8 mouse cellular contexts compared by ENCODE assay signal in genomic region chr10:63025491-63026011, GRCm38 (mm10). TPM values are rescaled to one million over a fixed set of nuclear protein-coding genes. Genes with fewer than 3 reads are reported as not detected.
DNase-seq lines count a peak whose midpoint lies in the region; ATAC-seq lines count a peak whose summit lies in the region.

No protein-coding gene starts in this region.

- no peaks in the 10 kb centered on the region for H3K27me3 ChIP-seq in kidney, embryonic 16.5 days (ENCODE audit: insufficient read depth, low read length)
- no peaks in the 10 kb centered on the region for H3K27me3 ChIP-seq in embryonic facial prominence, embryonic 13.5 days
- no peaks in the 10 kb centered on the region for H3K27me3 ChIP-seq in intestine, embryonic 14.5 days (replicated peaks; ENCODE audit: control insufficient read depth, insufficient read depth, low read length)
- H3K27me3 ChIP-seq in neural tube, embryonic 11.5 days (ENCODE audit: control insufficient read depth, insufficient read depth, low read length): no peaks in the 10 kb centered on the region

- H3K4me3 ChIP-seq in kidney, embryonic 16.5 days (ENCODE audit: low read length): no peak overlapping the region
- H3K4me3 ChIP-seq in embryonic facial prominence, embryonic 13.5 days: peak overlapping the region; percentile 93; the same call in 1 of the 2 replicates
- no peak overlapping the region for H3K4me3 ChIP-seq in intestine, embryonic 14.5 days (ENCODE audit: low read depth, low read length)
- H3K4me3 ChIP-seq in neural tube, embryonic 11.5 days (ENCODE audit: low read depth, low read length): 0 out of 2 replicates have a peak overlapping the region, but pooled peaks have one; percentile 10

- peak overlapping the region; percentile 100; the same call in 1 of the 2 replicates for H3K9ac ChIP-seq in kidney, embryonic 16.5 days (replicated peaks; ENCODE audit: low read length)
- H3K9ac ChIP-seq in embryonic facial prominence, embryonic 13.5 days: no peak overlapping the region
- H3K9ac ChIP-seq in intestine, embryonic 14.5 days (ENCODE audit: low read length): no peak overlapping the region
- peak overlapping the region; percentile 20 for H3K9ac ChIP-seq in neural tube, embryonic 11.5 days (ENCODE audit: low read length)

- no peaks in the 10 kb centered on the region for H3K9me3 ChIP-seq in kidney, embryonic 16.5 days (ENCODE audit: low read length)
- no peaks in the 10 kb centered on the region for H3K9me3 ChIP-seq in embryonic facial prominence, embryonic 13.5 days
- H3K9me3 ChIP-seq in intestine, embryonic 14.5 days (ENCODE audit: control insufficient read depth, low read length): no peaks in the 10 kb centered on the region
- no peaks in the 10 kb centered on the region for H3K9me3 ChIP-seq in neural tube, embryonic 11.5 days (ENCODE audit: control insufficient read depth, low read length)

- WGBS in kidney, embryonic 16.5 days: 48% methylated on average over 6 of the region's 6 CpGs
- 24% methylated on average over 6 of the region's 6 CpGs for WGBS in embryonic facial prominence, embryonic 13.5 days
- WGBS in intestine, embryonic 14.5 days: 72% methylated on average over 6 of the region's 6 CpGs
- 28% methylated on average over 6 of the region's 6 CpGs for WGBS in neural tube, embryonic 11.5 days

- peak overlapping the region; percentile 73 for H3K4me2 ChIP-seq in kidney, embryonic 16.5 days (replicated peaks; ENCODE audit: low read depth, low read length)
- H3K4me2 ChIP-seq in embryonic facial prominence, embryonic 13.5 days: peak overlapping the region; percentile 69
- peak overlapping the region; percentile 76 for H3K4me2 ChIP-seq in intestine, embryonic 14.5 days (ENCODE audit: low read length)
- H3K4me2 ChIP-seq in neural tube, embryonic 11.5 days (ENCODE audit: low read depth): peak overlapping the region; percentile 47

- peak overlapping the region; percentile 100 for H3K27ac ChIP-seq in kidney, embryonic 16.5 days (ENCODE audit: low read length)
- H3K27ac ChIP-seq in embryonic facial prominence, embryonic 13.5 days: peak overlapping the region; percentile 100
- peak overlapping the region; percentile 100 for H3K27ac ChIP-seq in intestine, embryonic 14.5 days (ENCODE audit: low read depth)
- H3K27ac ChIP-seq in neural tube, embryonic 11.5 days (ENCODE audit: low read depth, low read length): peak overlapping the region; percentile 100

- no peaks in the 10 kb centered on the region for H3K36me3 ChIP-seq in kidney, embryonic 16.5 days (ENCODE audit: insufficient read depth, low read length)
- no peaks in the 10 kb centered on the region for H3K36me3 ChIP-seq in embryonic facial prominence, embryonic 13.5 days
- H3K36me3 ChIP-seq in intestine, embryonic 14.5 days (ENCODE audit: control insufficient read depth, insufficient read depth, low read length): no peaks in the 10 kb centered on the region
- no peaks in the 10 kb centered on the region for H3K36me3 ChIP-seq in neural tube, embryonic 11.5 days (ENCODE audit: control insufficient read depth, insufficient read depth, low read length)

- H3K4me1 ChIP-seq in kidney, embryonic 16.5 days (ENCODE audit: insufficient read depth, low read length): peaks cover 31% of the 10 kb centered on the region
- H3K4me1 ChIP-seq in embryonic facial prominence, embryonic 13.5 days: peaks cover 34% of the 10 kb centered on the region
- peaks cover 22% of the 10 kb centered on the region for H3K4me1 ChIP-seq in intestine, embryonic 14.5 days (replicated peaks; ENCODE audit: control insufficient read depth, insufficient read depth, low read length)
- peaks cover 23% of the 10 kb centered on the region for H3K4me1 ChIP-seq in neural tube, embryonic 11.5 days (ENCODE audit: control insufficient read depth, insufficient read depth, low read length)

- intact Hi-C loops in left cerebral cortex, postnatal 25 days (cut with DNase I): loop anchor here (2.0 to 10.0 kb wide), 2 partner anchors 39 to 89 kb away; no protein-coding TSS in a partner anchor

- no peak for DNase-seq in kidney, postnatal 25 days
- no peak for DNase-seq in intestine, embryonic 14.5 days (ENCODE audit: low spot score)
- peak; percentile 30 for DNase-seq in neural tube, embryonic 11.5 days (ENCODE audit: low spot score)
- DNase-seq in gastrocnemius, adult 8-10 months (ENCODE audit: low spot score in 2 of 2): no peak
- DNase-seq in left cerebral cortex, postnatal 25 days (ENCODE audit: low spot score in 2 of 2): no peak

- no peak for ATAC-seq in kidney, embryonic 16.5 days (ENCODE audit: low FRiP score, low TSS enrichment)
- ATAC-seq in embryonic facial prominence, embryonic 13.5 days (ENCODE audit: insufficient number of reproducible peaks, insufficient read depth, low FRiP score, low TSS enrichment, low read depth): no peak
- no peak for ATAC-seq in intestine, embryonic 14.5 days (replicated peaks; ENCODE audit: low FRiP score, low TSS enrichment, low read depth)
- ATAC-seq in neural tube, embryonic 11.5 days (ENCODE audit: insufficient read depth, low FRiP score, low TSS enrichment): no peak
- no peak for ATAC-seq in erythroblast, adult 5-6 weeks (replicated peaks; ENCODE audit: low FRiP score, poor library complexity, severe bottlenecking)

RNA-seq across cellular contexts. Expression of gene Pbld2, which starts 1.4 kb away (rescaled TPM):
- 5.0 and 6.1 TPM in 2 replicates for polyA plus RNA-seq in kidney, embryonic 16.5 days (2015; fragmentation: Nextera tagmentation; extraction: Ambion mirVana)
- polyA plus RNA-seq in embryonic facial prominence, embryonic 13.5 days (2015; fragmentation: Nextera tagmentation; extraction: Ambion mirVana): 1.0 and 1.1 TPM in 2 replicates
- polyA plus RNA-seq in intestine, embryonic 14.5 days (2014; fragmentation: Nextera tagmentation; extraction: Ambion mirVana): 1.3 and 2.5 TPM in 2 replicates
- polyA plus RNA-seq in neural tube, embryonic 11.5 days (2014; fragmentation: Nextera tagmentation; extraction: Ambion mirVana): 0.55 and 1.4 TPM in 2 replicates
- total RNA-seq in erythroblast, adult 5-6 weeks (2015; ENCODE audit: low replicate concordance): not detected in 2 replicates
- total RNA-seq in erythroblast, adult 5-6 weeks (2017; ENCODE audit: low replicate concordance): not detected in 2 replicates
- total RNA-seq in gastrocnemius, adult 8-10 months (2022): 1 to 10 TPM; 2.0 to 3.5 (median 2.6) TPM
- 1 to 10 TPM; 2.1 to 2.4 TPM for total RNA-seq in left cerebral cortex, postnatal 25 days (2021)

RNA-seq across cellular contexts. Expression of gene Hnrnph3, which starts 1.5 kb away (rescaled TPM):
- polyA plus RNA-seq in kidney, embryonic 16.5 days (2015; fragmentation: Nextera tagmentation; extraction: Ambion mirVana): 116 and 138 TPM in 2 replicates
- 138 and 139 TPM in 2 replicates for polyA plus RNA-seq in embryonic facial prominence, embryonic 13.5 days (2015; fragmentation: Nextera tagmentation; extraction: Ambion mirVana)
- polyA plus RNA-seq in intestine, embryonic 14.5 days (2014; fragmentation: Nextera tagmentation; extraction: Ambion mirVana): 55.8 and 60.5 TPM in 2 replicates
- polyA plus RNA-seq in neural tube, embryonic 11.5 days (2014; fragmentation: Nextera tagmentation; extraction: Ambion mirVana): 147 and 159 TPM in 2 replicates
- 6.1 and 13.6 TPM in 2 replicates for total RNA-seq in erythroblast, adult 5-6 weeks (2015; ENCODE audit: low replicate concordance)
- 7.6 and 27.6 TPM in 2 replicates for total RNA-seq in erythroblast, adult 5-6 weeks (2017; ENCODE audit: low replicate concordance)
- total RNA-seq in gastrocnemius, adult 8-10 months (2022): 10 to 100 TPM; 14.6 to 19.3 (median 17.8) TPM
- total RNA-seq in left cerebral cortex, postnatal 25 days (2021): 10 to 100 TPM; 46.3 to 52.0 TPM

RNA-seq across cellular contexts. Expression of gene Pbld1, which starts 34.4 kb away (rescaled TPM):
- polyA plus RNA-seq in kidney, embryonic 16.5 days (2015; fragmentation: Nextera tagmentation; extraction: Ambion mirVana): 9.6 and 10.6 TPM in 2 replicates
- polyA plus RNA-seq in embryonic facial prominence, embryonic 13.5 days (2015; fragmentation: Nextera tagmentation; extraction: Ambion mirVana): 1.8 and 1.9 TPM in 2 replicates
- 0.95 and 1.8 TPM in 2 replicates for polyA plus RNA-seq in intestine, embryonic 14.5 days (2014; fragmentation: Nextera tagmentation; extraction: Ambion mirVana)
- polyA plus RNA-seq in neural tube, embryonic 11.5 days (2014; fragmentation: Nextera tagmentation; extraction: Ambion mirVana): 0.99 and 1.4 TPM in 2 replicates
- total RNA-seq in erythroblast, adult 5-6 weeks (2015; ENCODE audit: low replicate concordance): not detected in 2 replicates
- not detected in 2 replicates for total RNA-seq in erythroblast, adult 5-6 weeks (2017; ENCODE audit: low replicate concordance)
- under 1 TPM; 0.36 to 0.99 (median 0.47) TPM for total RNA-seq in gastrocnemius, adult 8-10 months (2022)
- under 1 TPM; 0.46 to 0.78 TPM for total RNA-seq in left cerebral cortex, postnatal 25 days (2021)

RNA-seq across cellular contexts. Expression of gene Rufy2, which starts 45.5 kb away (rescaled TPM):
- polyA plus RNA-seq in kidney, embryonic 16.5 days (2015; fragmentation: Nextera tagmentation; extraction: Ambion mirVana): 22.7 and 23.0 TPM in 2 replicates
- polyA plus RNA-seq in embryonic facial prominence, embryonic 13.5 days (2015; fragmentation: Nextera tagmentation; extraction: Ambion mirVana): 35.3 and 42.6 TPM in 2 replicates
- 20.0 and 22.8 TPM in 2 replicates for polyA plus RNA-seq in intestine, embryonic 14.5 days (2014; fragmentation: Nextera tagmentation; extraction: Ambion mirVana)
- polyA plus RNA-seq in neural tube, embryonic 11.5 days (2014; fragmentation: Nextera tagmentation; extraction: Ambion mirVana): 20.1 and 22.7 TPM in 2 replicates
- 1.3 and 10.0 TPM in 2 replicates for total RNA-seq in erythroblast, adult 5-6 weeks (2015; ENCODE audit: low replicate concordance)
- 1.7 and 3.9 TPM in 2 replicates for total RNA-seq in erythroblast, adult 5-6 weeks (2017; ENCODE audit: low replicate concordance)
- 1 to 10 TPM; 3.8 to 5.0 (median 4.4) TPM for total RNA-seq in gastrocnemius, adult 8-10 months (2022)
- 10 to 100 TPM; 79.0 to 84.4 TPM for total RNA-seq in left cerebral cortex, postnatal 25 days (2021)

Comparison
In these comparisons a context has a peak if more than half of its experiments do, and no peak if none do; other contexts are left out.
1. H3K4me3 ChIP-seq: peak in embryonic facial prominence, embryonic 13.5 days (single experiment) and neural tube, embryonic 11.5 days (single experiment); none in kidney, embryonic 16.5 days (single experiment) and intestine, embryonic 14.5 days (single experiment).
2. H3K9ac ChIP-seq: peak in kidney, embryonic 16.5 days (single experiment) and neural tube, embryonic 11.5 days (single experiment); none in embryonic facial prominence, embryonic 13.5 days (single experiment) and intestine, embryonic 14.5 days (single experiment).
3. Peak in every context shown above with its lines, with median percentiles within 50 percentile points of each other: H3K27ac ChIP-seq and H3K4me2 ChIP-seq.